Mouse (Mus musculus) colon, adult 2 months (tissue): ENCODE measurements around the gene Unc93a2. TPM values are rescaled to one million over a fixed set of nuclear protein-coding genes. Genes with fewer than 3 reads are reported as not detected.

Experiments used
- polyA plus RNA-seq: library from polyadenylated mRNA; depleted of rRNA; stranded (reverse); fragments of >200 nt; gene quantifications from 2 replicates; pipeline ENCODE4 v1.2.3, GENCODE M21; 2012; rRNA removed

The Unc93a2 gene
- 0.08 and 0.24 TPM in 2 replicates for polyA plus RNA-seq

DNA sequence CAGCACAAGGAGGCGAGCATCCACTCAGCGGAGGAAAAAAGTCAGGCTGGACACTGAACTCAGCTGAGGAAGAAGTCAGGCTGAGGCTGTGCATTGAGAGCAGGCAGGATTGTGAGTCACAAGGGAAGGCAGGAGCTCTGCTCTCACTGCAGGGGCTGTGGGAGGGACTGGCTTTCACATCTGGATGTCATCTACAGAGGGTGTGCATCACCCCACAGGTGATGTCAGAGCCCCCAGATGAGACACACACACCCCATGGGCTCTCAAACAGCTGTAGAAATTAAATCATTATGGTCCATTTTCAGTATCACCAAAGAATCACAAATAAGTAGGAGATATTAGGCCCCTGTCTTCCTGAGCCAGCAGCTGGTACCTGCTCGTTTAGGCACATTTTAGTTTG lies at the start of gene Unc93a2:
Gene Unc93a2 (minus strand): TSS at position 101 of the 400 bp plus-strand sequence.

DNA sequence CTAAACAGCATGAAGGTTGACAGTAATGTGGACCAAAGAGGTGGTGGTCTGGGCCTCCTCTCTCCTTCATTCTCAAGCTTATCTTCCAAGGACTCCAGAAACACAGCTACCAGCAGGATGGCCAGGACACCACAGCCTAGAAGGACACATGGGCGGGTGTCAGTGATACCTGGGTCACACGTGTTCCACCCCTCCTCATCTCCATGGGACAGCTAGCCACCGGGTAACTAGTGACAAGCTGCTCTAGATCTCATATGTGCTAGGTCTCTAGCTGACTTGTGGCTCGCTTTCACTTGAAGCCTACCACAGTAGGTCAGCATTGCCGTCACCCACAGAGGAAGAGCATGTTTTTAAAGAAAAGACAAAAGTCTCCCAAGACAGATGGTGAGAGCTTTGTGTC lies 13.4 kb downstream of the Unc93a2 start, which contains the start of gene Gm49630:
Gene Gm49630 (minus strand): TSS at position 101 of the 400 bp plus-strand sequence.

DNA sequence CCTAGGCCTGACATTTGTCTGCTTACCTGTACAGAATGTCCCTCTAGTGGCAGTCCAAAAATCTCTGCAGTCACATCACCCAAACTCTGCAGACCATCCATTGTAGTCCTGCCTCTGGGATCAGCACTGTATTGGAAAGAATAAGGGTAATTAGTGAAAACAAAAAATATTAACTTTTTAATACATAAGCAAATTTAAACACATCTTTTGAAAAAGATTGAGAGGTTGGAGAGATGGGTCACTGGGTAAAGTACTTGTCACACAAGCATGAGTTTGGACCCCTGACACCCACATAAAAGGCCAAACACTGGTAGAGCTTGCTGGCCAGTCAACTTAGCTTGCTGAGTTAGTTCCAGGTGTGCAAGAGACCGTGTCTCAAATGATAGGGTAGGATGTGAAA lies 32.7 kb downstream of the Unc93a2 start, which contains the start of gene Ttll2:
Gene Ttll2 (minus strand): TSS at position 101 of the 400 bp plus-strand sequence.

DNA sequence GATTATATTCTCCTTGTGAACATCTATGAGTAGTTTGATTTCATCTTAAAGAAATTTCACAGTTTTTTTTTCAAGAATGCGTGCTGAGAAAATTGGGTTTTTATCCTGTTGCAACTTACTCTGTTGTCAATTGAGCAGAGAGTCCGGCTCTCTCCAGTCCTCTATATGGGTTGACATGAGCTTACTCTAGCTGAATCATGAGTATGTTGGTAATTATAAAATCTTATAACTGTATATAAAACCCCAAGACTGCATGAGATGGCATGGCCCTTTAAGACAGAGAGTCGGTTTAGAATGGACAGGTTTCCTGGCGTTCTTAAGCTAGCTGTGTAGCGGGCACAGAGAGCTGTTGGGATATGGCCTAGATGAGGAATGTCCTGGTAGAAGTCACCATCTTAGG lies 60.9 kb downstream of the Unc93a2 start, which contains the start of gene Tcp10a:
Gene Tcp10a (plus strand): TSS at position 301 of the 400 bp plus-strand sequence.

Other genes with a start within 250 kb of the Unc93a2 start
- gene Rps6ka2, start 215.3 kb downstream of the Unc93a2 start, polyA plus RNA-seq: 3.6 and 3.9 TPM in 2 replicates
- gene Tcp10a, start 60.8 kb downstream of the Unc93a2 start, polyA plus RNA-seq: not detected in 2 replicates
- not detected in 2 replicates for gene Ttll2, start 32.8 kb downstream of the Unc93a2 start, polyA plus RNA-seq
- not detected in 2 replicates for gene Gm49630, start 13.5 kb downstream of the Unc93a2 start, polyA plus RNA-seq